Mouse (Mus musculus): ENCODE measurements around the gene Adamtsl1.
A peak's percentile ranks its signal among the peaks of the same experiment; 100 is the strongest.

Gene Adamtsl1

GRCm38 (mm10) chr4:85932129-85932528 is 418.2 kb downstream of the Adamtsl1 start:
- DNase-seq (ENCODE audit: low read depth) = no peak

- DNase-seq (ENCODE audit: low read depth) = no peak
Observed at GRCm38 (mm10) chr4:85939460-85939859, 425.5 kb downstream of the Adamtsl1 start.

DNA sequence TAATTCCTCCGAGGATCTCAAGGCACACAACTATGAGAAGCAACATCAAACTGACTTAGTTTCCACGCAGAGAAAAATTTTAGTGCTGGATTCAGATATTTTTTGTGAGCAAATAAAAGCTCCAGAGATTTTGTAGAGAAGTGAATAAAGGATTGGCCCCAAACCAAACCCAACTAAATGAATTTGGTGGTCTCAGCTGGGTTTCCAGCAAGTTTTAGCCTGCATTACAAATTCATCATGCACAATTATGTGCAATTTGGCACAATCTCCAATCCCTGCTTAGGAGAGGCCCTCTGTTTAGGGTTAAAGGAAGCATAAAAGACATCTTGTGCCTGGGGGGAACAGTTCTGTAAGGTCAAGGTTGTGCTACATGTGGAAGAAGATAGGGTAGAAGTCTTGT is 427.9 kb downstream of the Adamtsl1 start:
- DNase-seq (ENCODE audit: low read depth) = no peak

GRCm38 (mm10) chr4:85953590-85953989 is 439.6 kb downstream of the Adamtsl1 start:
- no peak for DNase-seq (ENCODE audit: low read depth)

DNA sequence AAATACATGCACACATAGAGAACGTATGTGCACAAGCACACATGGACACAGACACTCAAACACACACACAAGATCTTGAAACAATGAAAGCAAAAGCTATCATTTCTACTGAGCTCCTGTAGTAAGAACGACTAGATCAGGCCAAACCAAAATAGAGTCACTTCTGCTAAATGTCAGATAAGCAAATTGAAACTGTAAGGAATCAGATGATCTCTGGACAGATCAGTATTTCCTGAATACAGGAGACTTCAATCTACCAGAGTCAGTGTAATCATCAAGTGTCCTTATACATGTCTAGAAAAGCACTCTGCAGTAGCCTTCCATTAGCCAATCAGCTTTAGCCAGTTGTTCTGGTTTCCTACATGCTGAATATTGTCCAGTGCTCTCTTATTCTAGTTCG is 441.4 kb downstream of the Adamtsl1 start:
- no peak for DNase-seq (ENCODE audit: low read depth)

- peak; percentile 11 for DNase-seq (ENCODE audit: low read depth)
Observed at GRCm38 (mm10) chr4:85957266-85957665, 443.3 kb downstream of the Adamtsl1 start.

GRCm38 (mm10) chr4:85957879-85958278 is 443.9 kb downstream of the Adamtsl1 start:
- DNase-seq (ENCODE audit: low read depth) = no peak

- no peak for DNase-seq (ENCODE audit: low read depth)
Observed at GRCm38 (mm10) chr4:85959019-85959418, 445.0 kb downstream of the Adamtsl1 start.

DNA sequence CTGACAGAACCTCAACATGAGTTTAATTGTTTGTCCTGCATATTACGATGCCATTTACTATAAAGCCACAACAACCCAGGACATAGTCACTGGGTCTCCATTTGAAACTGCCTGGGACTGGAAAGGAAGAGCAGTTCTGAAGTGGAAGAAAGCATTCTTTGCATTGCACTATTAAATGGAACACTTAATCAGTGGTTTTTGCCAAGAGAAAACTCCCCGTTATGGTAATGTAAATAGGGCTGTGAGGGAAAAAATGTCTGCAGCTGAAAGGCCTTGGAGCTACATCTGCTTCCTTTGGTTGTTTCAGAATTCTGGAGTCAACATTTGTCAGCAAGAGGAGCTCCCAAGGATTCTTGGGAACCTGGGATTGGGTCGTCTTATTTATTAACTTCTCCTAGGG is 462.2 kb downstream of the Adamtsl1 start:
- no peak for DNase-seq (ENCODE audit: low read depth)

DNA sequence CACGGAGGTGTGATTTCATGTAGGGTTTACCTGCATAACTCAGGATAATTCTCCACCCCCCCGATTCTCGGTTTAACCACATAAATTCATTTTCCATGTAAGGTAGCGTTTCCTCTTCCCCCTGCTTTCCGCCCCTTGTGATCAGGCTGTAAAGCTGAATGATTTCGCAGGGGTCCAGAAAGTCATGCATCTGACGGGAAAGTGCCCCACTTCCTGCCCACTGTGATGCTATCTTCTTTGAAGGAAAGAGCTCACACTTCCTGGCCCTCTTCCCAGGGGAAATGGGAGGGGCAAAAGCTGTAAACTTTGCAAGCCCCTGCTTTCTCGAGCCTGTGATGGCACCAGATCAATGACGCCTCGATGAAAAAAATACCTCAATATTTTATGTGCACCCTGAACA is 465.2 kb downstream of the Adamtsl1 start:
- DNase-seq (ENCODE audit: low read depth) = no peak

GRCm38 (mm10) chr4:86006596-86006995 is 492.6 kb downstream of the Adamtsl1 start:
- DNase-seq (ENCODE audit: low read depth) = no peak

GRCm38 (mm10) chr4:86013640-86014039 is 499.7 kb downstream of the Adamtsl1 start:
- no peak for DNase-seq (ENCODE audit: low read depth)

- DNase-seq (ENCODE audit: low read depth) = no peak
Observed at GRCm38 (mm10) chr4:86018928-86019327, 505.0 kb downstream of the Adamtsl1 start.

DNA sequence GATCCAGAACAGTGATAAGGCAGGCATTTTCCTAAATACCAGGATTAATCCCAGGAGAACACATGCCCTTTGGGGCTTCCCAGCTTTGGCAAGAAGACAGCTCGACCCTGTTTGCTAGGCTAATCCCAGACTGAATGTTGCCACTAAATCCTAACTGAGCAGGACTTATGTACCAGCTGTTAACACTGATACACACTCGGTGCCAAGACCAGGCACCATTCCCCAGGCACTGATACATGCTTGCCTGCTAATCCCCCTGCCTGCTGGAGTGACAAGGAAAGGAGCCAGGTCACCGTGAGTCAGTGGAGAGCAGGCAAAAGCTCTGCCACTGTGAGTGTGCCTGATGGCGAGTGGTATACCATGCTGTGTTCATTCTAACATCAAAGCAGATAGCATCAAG is 505.6 kb downstream of the Adamtsl1 start:
- no peak for DNase-seq (ENCODE audit: low read depth)

GRCm38 (mm10) chr4:86020372-86021090 is 506.6 kb downstream of the Adamtsl1 start:
- no peak for DNase-seq (ENCODE audit: low read depth)

DNA sequence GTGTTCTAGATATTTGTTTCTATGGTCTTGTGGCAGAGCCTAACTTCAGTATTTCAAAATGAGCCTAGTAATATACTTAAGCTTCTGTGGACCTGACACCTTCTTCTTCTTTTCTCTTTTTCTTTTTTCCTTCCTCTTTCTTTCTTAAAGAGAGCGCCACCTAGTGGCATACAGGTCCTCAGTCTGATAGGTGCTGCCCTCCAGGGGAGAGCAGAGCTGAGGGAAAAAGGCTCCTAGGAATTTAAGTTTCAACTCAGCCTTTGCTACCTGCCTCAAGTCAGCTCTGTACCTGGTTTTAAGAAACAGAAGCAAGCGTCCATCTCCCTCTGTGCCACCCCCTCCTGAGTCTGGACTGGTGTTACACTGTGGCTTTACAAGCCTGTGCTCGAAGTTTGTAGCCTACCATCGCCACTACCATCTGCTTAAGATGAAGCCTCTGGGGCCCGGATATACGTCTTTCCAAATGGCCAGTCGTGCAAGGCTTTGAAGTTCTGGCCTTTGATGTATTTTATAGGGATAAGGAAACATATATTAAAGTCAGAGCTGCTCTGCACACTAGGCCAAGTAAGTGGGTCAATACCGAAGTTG is 510.7 kb downstream of the Adamtsl1 start:
- peak; percentile 67 for DNase-seq (ENCODE audit: low read depth)

GRCm38 (mm10) chr4:86029486-86029885 is 515.5 kb downstream of the Adamtsl1 start:
- DNase-seq (ENCODE audit: low read depth) = no peak

DNA sequence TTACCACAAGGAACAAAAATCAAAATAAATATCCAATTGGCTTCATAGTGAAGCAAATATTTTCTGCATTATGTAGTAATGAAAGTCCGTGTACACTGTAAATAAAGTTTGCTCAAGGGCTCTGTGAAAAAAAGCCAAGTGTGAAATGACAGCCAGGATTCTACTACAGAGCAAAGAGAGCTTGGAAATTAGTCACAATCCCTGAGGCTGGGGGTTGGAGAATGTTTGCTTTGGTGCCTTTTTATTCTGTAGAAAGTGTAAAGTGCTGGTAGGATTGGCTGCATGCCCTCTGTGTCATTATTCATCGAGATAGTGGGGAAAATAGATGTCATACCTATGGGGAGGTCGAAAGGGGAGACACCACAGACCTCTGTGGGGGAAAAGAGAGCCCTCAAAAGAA is 516.2 kb downstream of the Adamtsl1 start:
- no peak for DNase-seq (ENCODE audit: low read depth)

- DNase-seq (ENCODE audit: low read depth) = no peak
Observed at GRCm38 (mm10) chr4:86031041-86031440, 517.1 kb downstream of the Adamtsl1 start.

DNA sequence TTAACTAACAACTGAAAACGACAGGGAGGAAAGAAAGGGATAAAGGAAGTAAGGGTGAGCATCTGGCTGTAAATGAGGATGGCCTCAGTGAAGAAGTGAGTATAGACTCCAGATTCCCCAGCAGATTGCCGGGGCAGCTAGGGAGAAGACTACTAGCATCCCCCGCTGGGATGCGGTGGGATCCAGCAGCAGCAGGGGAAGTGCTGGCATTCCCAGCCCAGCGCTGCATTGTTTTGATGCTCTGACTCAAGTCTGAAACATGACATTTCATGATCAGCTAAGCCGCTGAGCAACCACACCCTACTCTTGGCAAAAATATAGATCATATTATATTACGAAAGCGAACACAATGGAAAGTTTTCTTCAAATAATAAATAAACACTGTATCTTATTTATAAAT is 526.9 kb downstream of the Adamtsl1 start:
- DNase-seq (ENCODE audit: low read depth) = peak; percentile 46

DNA sequence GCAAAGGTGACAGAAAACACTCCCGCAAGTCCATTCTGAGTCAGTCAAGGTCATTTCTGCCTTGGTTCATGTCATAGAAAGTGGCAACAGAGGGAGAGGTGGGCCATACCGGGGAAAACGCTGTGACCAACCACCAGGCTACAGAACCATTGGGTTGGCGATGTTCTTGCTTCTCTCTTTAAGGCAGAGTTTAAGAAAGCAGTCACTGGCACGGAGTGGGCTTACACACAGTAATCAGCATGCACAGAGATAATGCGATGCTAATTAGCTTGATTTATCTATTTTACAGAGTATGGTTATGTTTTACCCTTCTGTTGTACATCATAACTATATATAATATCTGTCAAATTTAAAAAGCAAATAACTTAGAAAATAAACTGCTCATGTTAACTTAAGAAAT is 531.5 kb downstream of the Adamtsl1 start:
- DNase-seq (ENCODE audit: low read depth) = no peak

GRCm38 (mm10) chr4:86045876-86046275 is 531.9 kb downstream of the Adamtsl1 start:
- no peak for DNase-seq (ENCODE audit: low read depth)

GRCm38 (mm10) chr4:86046881-86047280 is 532.9 kb downstream of the Adamtsl1 start:
- no peak for DNase-seq (ENCODE audit: low read depth)

Data from NIH3T3 (cell line).